Mouse (Mus musculus) stomach, postnatal 0 days (tissue): ENCODE data around the gene Cmya5.

Source experiments
- CTCF ChIP-seq: IDR thresholded peaks from 2 replicates; pipeline ENCODE4 v1.5.1; 2016; ENCODE audit warnings: antibody characterized with exemption, low read depth, mild to moderate bottlenecking, moderate library complexity
- EP300 ChIP-seq: optimal IDR thresholded peaks from 2 replicates; pipeline ENCODE3; 2016; ENCODE audit warnings: antibody characterized with exemption

- TF ChIP-seq CTCF = no peak
- TF ChIP-seq EP300 = no peak
Measured at GRCm38 (mm10) chr13:93002456-93002855, 142.1 kb downstream of the Cmya5 start.
